Mouse (Mus musculus): ENCODE measurements around the gene Kcnab2. TPM values are rescaled to one million over a fixed set of nuclear protein-coding genes. Genes with fewer than 3 reads are reported as not detected.

Kcnab2 gene
- total RNA-seq, 2 experiments from 2014 or later: 2.1 to 3.4 TPM

DNA sequence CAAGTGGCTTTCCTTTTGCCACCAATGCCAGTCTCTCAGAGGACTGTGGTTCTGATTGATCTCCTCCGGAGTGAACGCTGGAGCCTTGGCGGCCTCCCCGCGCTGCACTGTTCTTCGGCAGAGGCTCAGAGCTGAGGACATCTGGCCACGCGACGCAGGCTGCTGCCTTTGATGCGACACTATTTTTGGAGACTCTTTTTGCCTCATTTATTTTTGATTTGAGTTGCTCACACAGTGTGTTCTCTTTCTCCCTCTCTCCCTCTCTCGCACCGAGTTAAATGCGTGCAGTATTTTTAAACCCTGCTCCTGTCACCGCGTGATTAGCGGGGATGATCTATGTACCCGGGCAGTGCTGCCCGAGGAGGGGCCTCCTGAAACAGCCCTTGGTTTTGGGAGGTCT lies 21.1 kb downstream of the Kcnab2 start:
- DNase-seq (ENCODE audit: low spot score): no peak
- intact Hi-C loops (cut with DNase I): no loop called here

DNA sequence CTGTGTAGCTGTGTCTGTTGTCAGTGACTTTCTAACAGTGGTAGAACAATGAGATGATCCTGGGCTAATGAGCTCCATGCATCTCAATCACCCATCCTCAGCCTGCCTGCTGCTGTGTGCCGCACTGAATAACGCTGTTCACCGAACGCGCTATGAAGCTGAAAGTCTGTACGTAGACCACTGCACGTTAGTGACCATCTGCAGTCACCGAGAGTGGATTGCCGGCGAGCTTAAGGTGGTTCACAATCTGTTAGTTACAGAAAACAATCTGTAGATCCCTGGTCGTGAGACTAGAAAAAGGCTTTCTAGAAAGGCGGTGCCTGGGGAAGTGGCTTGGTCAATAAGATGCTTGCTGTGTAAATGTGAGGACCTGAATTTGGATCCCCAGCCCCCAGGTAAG lies 23.5 kb downstream of the Kcnab2 start:
- no peak for DNase-seq (ENCODE audit: low spot score)
- intact Hi-C loops (cut with DNase I): no loop called here

DNA sequence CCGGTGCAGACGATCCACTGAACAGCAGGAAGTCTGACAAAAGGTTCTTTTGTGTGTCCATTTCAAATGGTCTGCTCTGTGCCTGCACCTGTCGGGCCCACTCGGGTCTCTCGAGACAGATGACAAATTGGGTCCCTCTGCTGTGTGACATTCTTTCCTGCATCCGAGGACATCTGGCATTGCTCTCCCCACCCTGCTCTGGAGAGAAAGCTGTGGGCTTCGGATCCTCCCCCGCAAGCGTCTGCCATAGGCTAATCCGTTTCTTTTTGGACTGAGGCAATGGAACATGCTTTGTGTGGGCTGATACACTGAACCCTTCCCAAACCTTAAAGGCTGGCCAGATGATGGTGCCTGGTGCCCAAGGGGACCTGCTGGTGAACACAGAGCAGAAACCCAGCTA lies 24.6 kb downstream of the Kcnab2 start:
- intact Hi-C loops (cut with DNase I): no loop called here
- no peak for DNase-seq (ENCODE audit: low spot score)

DNA sequence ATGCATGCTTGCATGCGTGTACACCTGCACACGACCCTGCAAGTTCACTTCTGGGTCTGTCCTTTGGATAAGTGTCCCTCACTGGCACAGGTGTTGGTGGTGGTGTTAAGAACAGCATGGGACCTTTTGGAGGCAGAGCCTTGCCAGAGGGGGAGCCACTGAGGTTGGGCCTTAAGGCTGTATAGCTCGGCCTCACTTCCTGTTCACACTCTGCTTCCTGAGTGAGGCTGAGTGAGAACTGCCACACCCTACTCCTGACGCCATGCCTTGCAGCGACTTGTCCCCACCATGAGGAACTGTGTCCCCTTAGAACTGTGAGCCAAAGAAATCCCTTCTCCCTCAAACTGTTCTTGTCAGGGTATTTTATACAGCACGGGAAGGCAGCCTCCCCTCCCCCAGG lies 26.3 kb downstream of the Kcnab2 start:
- intact Hi-C loops (cut with DNase I): no loop called here
- no peak for DNase-seq (ENCODE audit: low spot score)

DNA sequence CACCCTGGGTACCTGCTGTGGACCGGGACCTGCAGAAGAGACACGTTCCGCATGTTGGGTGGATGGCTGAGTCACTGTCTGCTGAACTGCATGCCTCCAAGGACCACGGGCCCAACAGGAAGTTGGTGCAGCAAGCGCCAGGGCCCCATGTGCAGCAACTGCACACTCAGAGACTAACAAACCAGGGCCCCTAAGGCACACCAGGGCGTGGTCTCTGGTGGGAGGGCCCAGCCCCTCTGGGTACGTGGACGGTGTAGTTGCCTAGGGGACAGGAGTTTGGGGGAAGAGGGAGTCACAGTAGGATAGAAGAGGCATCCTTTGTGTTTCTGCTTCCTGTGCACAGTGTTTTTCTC lies 29.0 kb downstream of the Kcnab2 start:
- no peak for DNase-seq (ENCODE audit: low spot score)
- intact Hi-C loops (cut with DNase I): no loop called here

DNA sequence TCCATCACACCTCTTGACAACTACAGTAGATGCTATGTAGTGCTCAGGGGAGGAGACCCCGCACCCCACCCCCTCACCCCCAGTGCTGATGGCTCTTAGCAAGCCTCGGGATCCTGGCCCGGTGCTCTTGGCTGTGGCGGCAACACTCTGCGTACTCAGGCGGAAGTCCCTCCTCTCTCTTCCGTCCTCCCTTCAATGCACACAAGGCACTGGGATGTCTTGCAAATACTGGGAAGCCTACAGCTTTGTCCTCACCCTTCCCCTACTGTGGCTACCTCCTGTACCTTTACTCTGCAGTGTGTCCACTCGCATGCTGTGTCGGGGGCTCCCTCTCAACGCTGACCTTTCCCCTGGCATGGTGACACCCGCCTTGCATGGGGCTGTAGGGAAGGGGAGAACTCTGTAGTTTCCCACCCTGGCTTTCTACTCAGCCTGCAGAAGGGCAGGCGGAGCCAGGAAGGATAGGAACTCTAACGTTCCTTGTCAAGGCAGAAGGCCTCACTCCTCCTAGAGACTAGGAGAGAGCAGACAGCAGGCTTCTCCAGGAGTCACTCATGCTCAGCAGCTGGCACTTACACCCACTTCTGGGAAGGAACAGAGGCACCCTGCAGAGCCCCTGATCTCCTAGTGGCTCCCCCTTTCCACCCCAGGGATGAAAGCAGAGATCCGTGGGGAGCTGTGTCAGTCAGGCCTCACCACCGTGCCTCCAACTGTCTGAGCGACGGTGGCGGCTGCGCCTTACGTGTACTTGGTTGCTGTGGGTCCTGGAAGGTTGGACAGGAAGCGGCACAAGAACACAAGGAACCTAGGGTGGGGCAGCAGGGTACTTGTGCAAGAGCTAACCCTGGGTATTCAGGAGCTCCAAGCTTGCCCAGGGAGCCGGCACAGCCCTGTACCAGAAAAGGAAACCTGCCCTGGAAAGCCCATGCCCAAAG lies 29.7 kb downstream of the Kcnab2 start:
- DNase-seq (ENCODE audit: low spot score): no peak

DNA sequence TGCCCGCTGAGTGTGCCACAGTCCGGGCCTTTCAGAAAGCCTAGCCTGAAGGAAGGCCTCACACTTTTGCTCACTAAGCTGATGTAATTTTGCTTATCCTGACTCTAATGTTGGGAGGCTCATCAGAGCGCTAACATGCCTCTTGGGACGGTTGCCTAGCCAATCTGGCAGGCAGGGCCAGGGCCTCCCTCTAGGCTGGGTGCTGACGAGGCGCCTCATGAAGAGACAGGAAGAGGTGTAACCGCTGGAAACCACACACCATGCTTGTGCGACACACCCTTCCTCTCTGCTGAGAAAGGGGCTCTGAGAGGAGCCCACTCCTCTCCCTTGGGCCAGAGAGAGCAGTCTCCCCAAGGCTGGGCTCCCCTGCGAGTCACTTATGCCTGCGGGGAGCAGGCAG lies 31.5 kb downstream of the Kcnab2 start:
- intact Hi-C loops (cut with DNase I): no loop called here
- DNase-seq (ENCODE audit: low spot score): no peak

More for the DNA sequence above, 29.7 kb downstream of the Kcnab2 start:
- intact Hi-C loops (cut with DNase I): no loop called here

DNA sequence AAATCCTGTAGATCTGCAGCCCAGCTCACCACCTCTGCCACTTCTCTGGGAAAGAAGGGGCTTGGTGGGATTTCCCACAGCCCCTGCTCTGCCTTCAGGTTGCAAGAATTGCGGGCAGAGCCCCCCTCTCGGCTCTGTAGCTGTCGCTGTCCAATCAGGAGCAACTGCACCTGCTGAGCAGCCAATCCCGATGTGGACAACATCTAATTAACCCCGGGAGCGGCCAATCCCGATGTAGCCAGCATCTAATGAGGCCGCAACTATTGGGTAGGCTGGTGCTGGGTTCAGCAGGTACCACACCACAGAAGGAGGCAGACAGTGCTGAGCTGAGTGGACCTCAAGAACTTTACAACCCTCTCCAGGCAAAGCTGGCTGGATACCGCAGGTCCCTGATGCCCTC lies 36.1 kb downstream of the Kcnab2 start:
- no peak for DNase-seq (ENCODE audit: low spot score)

DNA sequence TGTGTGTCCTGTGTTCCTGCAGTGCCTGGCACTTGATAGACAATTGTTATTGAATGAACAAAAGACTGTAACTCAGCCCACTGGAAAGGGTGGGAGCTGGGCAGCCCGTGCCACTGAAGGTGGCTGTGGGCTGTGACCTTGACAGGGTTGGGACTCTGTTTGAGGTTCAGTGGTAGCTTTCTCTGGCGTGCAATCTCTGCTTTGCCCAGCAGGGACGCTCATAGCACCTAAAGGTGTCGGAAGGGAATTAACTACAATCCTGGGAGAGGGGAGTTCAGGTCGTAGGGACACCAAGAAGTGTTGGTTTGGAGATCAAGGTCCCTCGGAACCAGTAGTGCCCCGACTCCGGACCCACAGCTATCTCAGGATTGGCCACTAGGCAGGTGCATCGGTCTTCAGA lies 36.8 kb downstream of the Kcnab2 start:
- DNase-seq (ENCODE audit: low spot score): no peak
- intact Hi-C loops (cut with DNase I): no loop called here

More for the DNA sequence above, 36.1 kb downstream of the Kcnab2 start:
- intact Hi-C loops (cut with DNase I): no loop called here

DNA sequence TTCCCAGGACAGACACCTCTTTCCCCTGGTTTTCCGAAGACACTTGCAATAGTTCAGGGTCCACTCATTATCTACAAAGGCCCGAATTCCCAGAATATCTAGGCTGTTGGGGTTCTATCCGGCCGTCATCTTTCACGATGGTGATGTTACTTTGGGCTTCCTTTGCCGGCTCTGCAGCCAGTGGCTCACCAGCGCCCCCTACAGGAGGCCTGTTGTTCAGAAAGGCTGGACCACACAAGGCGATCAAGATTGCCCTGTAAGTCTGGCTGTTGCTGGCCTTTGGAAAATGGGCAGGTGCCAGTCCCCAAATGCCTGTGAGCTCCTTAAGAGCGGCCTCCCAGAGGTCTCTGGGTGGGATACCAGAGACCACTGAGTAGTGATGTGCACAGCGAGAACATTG lies 42.4 kb downstream of the Kcnab2 start:
- intact Hi-C loops (cut with DNase I): loop anchor here (2.0 to 5.0 kb wide), 3 partner anchors 102 to 278 kb away; partner anchors contain the start of gene Hes2
- DNase-seq (ENCODE audit: low spot score): no peak

DNA sequence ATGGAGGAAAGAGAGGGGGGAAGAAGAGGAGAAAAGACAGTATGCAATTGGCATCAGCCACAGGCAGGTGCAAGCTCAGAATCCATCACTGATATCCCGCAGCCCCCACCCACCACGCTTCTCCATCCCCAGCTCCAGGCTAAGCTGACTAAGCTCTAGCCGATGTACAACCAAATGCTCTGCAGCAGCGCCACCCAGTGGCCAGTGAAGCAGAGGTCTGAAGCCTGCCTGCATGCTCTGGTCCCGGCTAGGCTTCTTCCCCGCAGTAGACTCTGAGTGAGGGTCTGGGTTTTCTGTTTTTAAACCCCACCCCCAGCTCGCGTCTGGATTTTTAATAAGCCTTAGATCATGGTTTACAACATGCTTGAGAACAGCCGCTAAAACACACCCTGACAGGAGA lies 42.8 kb downstream of the Kcnab2 start:
- DNase-seq (ENCODE audit: low spot score): peak; percentile 60
- intact Hi-C loops (cut with DNase I): loop anchor here (2.0 to 5.0 kb wide), 3 partner anchors 102 to 278 kb away; partner anchors contain the start of gene Hes2

DNA sequence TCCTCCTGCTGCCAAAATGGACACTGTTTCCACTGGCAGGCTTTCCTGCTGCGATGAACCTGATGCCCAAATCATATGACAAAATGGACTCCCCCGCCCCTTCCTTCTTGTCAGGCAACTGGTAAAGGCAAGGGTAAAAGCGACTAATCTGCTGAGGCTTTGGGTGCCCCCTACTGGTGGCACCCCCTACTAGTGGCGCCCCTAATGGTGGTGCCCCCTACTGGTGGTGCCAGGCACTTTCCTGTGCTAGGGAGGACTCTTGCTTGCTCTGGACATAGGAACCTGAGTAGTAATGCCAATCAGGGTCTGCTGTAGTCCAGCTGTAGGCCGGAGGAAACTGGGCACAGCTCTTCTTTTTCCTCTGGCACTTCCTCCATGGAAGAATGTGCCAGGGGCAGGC lies 45.4 kb downstream of the Kcnab2 start:
- intact Hi-C loops (cut with DNase I): no loop called here
- no peak for DNase-seq (ENCODE audit: low spot score)

DNA sequence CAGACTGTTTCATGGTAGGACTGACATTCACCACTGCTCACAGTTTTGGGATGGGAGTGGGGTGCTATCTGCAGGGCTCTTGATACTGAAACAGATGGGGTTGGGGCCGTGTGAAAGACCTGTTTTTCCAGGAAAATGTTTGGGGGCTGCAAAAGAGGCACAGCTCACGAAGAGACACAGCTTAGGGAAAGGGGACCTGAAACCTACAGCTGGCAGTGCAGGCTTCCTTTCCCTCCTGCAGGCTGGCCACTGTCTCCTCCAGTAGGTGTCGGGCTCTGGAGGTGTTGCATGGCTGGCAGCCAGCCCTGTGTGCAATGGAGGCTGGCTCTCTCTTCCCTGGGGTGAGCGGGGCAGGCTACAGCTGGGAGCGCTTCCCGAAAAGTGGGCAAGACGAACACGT lies 49.4 kb downstream of the Kcnab2 start:
- intact Hi-C loops (cut with DNase I): no loop called here
- no peak for DNase-seq (ENCODE audit: low spot score)

DNA sequence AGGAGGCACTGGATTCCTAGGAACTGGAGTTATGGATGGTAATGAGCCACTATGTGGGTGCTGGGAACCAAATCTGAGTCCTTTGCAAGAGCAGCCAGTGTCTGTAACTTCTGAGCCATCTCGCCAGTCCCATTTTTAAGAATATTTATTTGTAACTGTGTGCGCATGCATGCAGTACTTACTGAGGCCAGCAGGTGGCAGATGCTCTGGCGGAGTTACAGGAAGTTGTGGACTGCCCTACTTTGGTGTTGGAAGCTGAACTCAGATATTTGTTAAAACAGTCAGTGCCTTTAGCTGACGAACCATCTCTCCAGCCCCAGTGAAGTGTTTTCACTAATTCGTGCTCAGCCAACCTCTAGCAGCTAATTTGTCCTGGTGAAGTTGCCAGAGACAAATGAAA lies 52.7 kb downstream of the Kcnab2 start:
- intact Hi-C loops (cut with DNase I): no loop called here
- DNase-seq (ENCODE audit: low spot score): no peak

DNA sequence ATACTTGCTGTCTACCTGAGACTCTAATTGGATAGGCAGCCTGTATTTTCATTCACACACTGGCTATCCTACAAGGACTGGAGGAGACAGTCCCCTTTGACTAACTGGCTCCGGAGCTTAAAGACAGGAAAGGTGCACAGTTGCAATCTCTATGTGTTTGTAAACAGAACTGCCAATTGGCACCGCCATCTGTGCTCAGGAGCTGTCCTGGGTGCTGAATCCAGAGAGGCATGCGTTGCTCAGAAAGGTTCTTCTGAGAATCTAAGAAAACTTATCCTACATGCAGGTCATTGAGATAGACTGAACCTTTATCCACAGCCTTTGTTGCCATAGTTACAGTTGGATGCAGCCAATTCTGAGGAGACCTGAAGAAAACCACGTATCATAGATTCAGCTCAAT lies 53.3 kb downstream of the Kcnab2 start:
- DNase-seq (ENCODE audit: low spot score): no peak
- intact Hi-C loops (cut with DNase I): no loop called here

DNA sequence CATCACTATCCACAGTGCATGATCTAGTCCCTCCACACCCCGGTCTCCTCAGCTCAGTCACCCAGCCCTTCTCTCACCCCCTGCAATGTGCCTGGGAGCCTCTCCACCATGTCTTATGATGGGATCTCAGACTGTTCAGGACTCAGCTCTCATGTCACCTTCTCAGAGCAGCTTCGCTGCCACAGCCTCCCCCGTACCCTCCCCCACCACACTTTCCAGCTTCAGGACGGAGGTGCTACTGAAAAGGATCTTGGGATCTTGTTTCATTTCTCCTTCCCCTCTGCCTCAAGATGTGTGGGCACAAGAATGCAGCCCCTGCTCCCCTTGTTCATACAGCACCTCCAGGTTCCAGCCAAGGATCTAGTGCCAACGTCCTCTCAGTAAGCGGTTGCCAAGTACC lies 54.1 kb downstream of the Kcnab2 start:
- DNase-seq (ENCODE audit: low spot score): no peak
- intact Hi-C loops (cut with DNase I): no loop called here

DNA sequence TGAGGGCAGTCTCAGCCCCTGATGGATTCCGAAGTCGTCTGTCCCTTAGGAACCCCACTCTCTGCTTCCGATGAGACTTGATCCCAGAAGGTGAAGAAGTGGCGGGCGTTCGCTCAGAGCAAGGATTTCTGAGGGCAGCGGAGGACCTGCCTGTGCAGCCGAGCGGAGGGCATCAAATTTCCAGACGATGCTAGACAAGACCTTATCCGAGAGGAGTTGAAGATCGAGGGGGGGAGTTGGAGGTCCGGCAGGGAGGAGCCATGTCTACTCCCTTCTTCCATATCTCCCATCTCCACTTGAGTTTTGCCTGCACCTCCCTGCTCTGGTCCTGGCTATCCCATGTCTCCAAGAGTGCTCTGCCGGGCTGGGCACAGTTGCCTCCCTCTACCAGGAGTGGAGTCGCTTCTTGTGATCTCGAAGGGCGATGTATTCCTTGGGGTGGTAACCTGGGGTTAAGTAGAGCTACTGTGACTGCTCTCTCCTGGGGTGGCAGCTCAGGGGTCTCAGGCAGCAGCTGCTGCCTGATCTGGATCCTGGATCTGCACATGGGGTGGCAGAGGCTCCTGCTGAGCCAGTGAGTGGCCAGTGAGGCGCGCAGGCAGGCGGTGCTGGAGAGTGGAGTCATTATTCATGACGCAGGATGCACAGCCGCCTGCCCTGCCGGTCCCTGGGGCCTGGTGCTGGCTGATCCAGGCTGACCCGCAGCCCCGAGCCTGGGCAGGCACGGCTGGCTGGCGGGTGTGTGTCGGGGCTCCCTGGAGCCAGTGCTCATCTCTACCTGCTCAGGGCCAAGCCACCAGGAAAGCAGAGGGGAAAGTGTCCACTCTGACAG lies 59.2 kb downstream of the Kcnab2 start:
- intact Hi-C loops (cut with DNase I): loop anchor here (5.0 kb wide), 1 partner anchor 66 kb away; no protein-coding TSS in a partner anchor
- DNase-seq (ENCODE audit: low spot score): no peak

DNA sequence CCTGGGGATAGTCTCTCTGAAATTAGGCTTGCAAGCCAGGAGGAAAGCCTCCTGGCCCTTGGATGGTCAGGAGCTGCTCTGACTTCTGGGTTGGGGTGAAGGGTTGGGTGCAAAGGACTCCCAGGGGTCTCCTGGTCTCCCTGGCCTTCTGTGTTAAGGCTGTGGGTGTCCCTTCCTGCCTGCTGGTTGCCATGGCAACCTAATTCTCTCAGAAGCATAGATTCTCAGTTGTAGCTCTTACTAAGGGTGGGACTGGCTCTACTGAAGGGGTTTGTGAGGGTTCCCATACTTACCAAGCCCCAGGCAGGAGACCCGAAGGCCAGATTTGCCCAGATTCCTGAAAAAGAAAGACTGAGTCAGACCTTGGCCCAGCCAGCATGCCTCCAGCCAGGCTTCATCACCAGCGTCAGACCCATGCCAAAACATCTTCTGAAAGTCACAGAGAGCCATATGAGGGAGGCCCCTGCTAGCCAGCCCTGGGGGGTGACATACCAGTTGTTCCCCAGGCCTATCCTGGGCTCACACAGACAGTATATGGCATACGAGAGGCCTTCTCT lies 65.1 kb downstream of the Kcnab2 start:
- DNase-seq (ENCODE audit: low spot score): no peak
- intact Hi-C loops (cut with DNase I): no loop called here

DNA sequence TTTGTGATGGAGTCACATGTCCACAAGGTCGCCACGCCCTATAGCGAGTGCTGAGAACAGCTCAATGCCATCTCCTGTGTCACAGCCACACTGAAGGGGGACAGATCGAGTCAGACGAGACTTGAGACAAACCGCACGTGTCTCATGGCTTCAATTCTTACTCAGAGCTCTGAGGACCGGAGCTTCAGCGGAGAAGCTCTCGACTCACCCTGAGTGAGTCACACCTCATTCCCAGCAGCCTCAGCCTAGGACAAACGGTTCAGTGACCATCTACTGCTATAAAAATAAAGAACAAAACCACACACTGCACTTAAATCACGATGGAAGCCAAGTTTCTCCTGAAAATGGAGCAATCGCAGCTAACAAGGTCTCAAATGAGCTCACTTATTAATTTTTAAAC lies 66.7 kb downstream of the Kcnab2 start:
- DNase-seq (ENCODE audit: low spot score): no peak
- intact Hi-C loops (cut with DNase I): no loop called here

DNA sequence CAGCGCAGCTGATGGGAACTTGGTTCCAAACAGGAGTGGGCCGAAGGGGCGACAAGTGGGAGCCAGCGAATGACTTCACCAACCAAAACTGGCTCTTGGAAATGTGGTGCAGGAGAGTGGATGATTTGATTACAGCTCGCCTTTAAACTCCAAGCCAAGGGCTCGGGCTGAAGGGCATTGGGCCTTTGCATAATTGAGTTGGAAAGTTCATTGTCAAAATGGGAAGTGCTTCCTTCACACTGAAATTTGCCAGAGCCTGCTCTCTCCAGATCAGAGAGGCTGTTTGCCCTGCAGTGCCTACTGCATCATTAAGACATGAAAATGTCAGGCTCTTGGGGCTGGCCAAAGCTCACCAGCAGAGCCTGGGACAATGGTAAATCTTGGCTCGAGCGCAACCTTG lies 71.1 kb downstream of the Kcnab2 start:
- intact Hi-C loops (cut with DNase I): no loop called here
- no peak for DNase-seq (ENCODE audit: low spot score)

Measured in heart, postnatal 25 days (tissue).